Mouse (Mus musculus): ENCODE results near the gene Hnrnpl.
A peak's percentile ranks its signal among the peaks of the same experiment; 100 is the strongest.

The Hnrnpl gene

DNA sequence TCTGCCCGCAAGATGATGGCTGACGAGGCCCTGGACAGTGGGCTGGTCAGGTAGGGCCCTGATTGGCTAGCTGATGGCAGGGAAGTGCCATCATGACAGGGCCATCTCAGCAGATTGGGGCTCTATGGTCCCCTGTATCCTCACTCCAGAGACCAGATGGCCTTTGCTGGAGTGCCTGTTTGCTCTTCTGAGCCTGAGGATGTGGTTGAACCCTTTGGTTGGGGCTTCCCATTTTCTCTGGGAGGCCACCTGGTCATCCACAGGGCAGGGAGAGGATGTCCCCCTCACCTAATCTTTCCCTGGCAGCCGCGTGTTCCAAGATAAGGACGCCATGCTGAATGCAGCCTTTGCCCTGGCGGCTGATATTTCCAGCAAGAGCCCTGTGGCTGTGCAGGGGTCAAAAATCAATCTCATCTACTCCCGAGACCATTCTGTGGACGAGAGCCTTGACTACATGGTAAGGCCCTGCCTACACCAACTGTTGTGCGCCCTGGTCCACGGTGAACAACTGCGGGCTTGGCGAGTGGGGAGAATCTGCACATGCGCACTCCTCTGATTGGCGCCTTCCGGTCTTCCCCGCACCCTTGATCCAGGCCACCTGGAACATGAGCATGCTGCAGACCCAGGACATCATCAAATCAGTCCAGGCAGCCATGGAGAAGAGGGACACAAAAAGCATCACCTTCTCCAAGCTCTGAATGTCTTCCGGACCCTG lies 23.2 kb downstream of the Hnrnpl start:
- no peak for DNase-seq

- no peak for DNase-seq
These were observed 23.8 kb downstream of the Hnrnpl start for GRCm38 (mm10) chr7:28832137-28832536.

- no peak for DNase-seq
These were observed 25.5 kb downstream of the Hnrnpl start, which contains the start of gene Lgals4 for GRCm38 (mm10) chr7:28833723-28834347. Lgals4 (plus strand) TSS chr7:28833854.

- DNase-seq: no peak
These were observed 28.6 kb downstream of the Hnrnpl start for GRCm38 (mm10) chr7:28836936-28837335.

- DNase-seq: no peak
These were observed 30.0 kb downstream of the Hnrnpl start for GRCm38 (mm10) chr7:28838331-28838730.

GRCm38 (mm10) chr7:28847273-28847672 lies 38.9 kb downstream of the Hnrnpl start:
- no peak for DNase-seq

GRCm38 (mm10) chr7:28849700-28850236 lies 41.4 kb downstream of the Hnrnpl start:
- DNase-seq: no peak

- DNase-seq: no peak
These were observed 42.3 kb downstream of the Hnrnpl start for GRCm38 (mm10) chr7:28850642-28851041.

DNA sequence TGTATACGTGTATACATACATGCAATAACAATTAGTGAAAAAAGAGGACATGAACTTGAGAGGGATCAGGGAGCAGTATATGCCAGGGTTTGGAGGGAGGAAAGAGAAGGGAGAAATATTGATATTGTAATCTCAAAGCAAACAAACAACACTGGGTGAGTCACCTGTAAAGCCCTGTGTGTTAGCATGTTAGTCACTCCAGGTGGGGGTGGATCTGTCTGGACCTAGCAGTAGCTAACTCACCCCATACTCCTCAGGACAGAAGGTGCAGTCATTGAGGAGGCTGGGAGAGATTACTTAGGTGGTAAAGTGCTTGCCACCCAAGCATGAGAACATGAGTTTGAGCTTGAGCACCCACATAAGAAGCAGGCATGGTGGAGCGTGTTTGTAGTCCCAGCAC lies 51.6 kb downstream of the Hnrnpl start:
- DNase-seq: no peak

- DNase-seq: no peak
These were observed 52.6 kb downstream of the Hnrnpl start for GRCm38 (mm10) chr7:28860898-28861297.

GRCm38 (mm10) chr7:28862817-28863499 lies 54.6 kb downstream of the Hnrnpl start:
- no peak for DNase-seq

DNA sequence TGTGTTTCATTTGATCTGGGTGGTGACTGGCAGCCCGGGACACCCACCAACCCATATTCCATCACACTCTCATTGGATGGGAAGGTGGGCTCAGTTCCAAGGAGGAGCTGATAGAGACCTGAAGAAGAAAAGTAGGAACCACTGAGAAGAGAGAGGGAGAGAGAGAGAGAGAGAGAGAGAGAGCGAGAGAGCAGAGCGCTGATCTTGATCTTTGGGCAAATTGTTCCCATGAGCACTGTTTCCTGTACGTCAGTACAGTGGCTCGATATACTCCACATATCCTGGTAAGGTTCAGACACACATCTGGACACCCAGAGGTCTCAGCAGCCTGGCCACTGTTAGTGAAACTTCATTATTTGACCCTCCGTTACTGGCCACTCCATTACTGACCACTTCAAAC lies 55.2 kb downstream of the Hnrnpl start, which contains the start of gene Lgals7:
Gene Lgals7, plus strand, starts transcription at position 314 of the 400 bp plus-strand sequence.
- no peak for DNase-seq

GRCm38 (mm10) chr7:28864288-28864750 lies 56.0 kb downstream of the Hnrnpl start:
- DNase-seq: no peak

- DNase-seq: no peak
These were observed 57.4 kb downstream of the Hnrnpl start for GRCm38 (mm10) chr7:28865481-28866300.

- no peak for DNase-seq
These were observed 58.6 kb downstream of the Hnrnpl start for GRCm38 (mm10) chr7:28866769-28867507.

DNA sequence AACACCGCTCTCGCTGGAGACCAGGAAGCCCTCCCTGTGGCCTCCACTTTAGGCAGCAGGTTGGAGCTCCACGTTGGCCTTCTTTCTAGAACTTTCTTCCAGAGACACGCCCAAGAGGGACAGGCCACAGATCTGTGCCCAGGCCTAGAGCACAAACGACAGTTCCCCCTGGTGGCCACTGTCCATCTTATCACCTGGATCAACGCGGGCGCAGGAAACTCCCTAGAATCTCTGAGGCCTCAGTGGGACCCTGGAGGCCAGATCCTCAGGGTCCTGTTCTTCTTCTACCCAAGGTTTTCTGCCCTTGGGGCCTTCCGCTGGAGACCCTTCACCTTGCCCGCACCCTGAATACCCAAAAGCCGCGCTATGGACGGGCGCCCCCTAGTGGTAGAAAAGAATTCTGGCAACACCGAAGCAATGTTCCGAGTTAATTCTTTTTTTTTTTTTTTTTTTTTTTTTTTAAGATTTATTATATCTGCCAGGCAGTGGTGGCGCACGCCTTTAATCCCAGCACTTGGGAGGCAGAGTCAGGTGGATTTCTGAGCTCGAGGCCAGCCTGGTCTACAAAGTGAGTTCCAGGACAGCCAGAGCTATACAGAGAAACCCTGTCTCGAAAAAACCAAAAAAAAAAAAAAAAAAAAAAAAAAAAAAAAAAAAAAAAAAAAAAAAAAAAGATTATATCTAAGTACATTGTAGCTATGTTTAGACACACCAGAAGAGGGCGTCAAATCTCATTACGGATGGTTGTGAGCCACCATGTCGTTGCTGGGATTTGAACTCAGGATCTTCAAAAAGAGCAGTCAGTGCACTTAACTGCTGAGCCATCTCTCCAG lies 59.4 kb downstream of the Hnrnpl start:
- DNase-seq: peak; percentile 70

- DNase-seq: no peak
These were observed 62.7 kb downstream of the Hnrnpl start for GRCm38 (mm10) chr7:28870901-28871664.

Measured in cerebellum, adult 9-11 months (tissue).